In the genomic region with DNA sequence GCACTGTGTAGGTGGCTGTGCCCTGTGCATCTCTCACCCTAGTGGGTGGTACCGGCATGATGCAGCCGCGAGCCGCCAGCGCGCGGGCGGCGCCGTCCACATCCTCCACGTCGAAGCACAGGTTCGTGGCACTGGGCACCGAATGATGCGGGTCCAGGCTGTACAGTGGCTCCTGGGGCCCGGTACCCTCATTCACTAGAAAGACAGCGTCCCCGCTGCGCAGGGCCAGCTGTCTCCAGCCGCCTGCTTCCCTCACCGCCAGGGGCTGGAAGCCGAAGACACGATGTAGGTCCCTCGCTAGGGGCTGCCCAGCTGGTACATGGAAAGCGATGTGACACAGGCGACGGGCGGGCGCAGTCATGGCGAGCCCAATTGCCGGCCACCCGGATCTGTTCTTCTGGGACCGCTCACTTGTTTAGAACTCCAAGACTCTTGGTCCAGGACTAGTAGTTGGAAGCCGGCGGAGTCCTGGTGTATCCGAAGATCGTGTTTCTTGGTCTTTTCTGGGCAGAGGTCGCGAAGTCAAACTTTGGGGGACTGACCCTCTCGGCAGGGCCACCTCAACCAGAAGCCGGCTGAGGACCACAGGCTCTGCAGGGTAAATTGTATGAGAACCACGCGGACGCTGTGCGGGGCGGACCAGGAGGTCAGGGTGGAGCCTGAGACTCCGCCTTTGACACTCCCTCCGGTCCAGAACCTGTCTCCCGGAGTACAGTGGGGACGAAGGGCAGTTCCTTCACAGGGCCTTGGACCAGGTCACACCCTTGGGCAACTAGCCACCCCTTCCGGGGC, we compare ENCODE assay signal across 8 mouse cellular contexts. TPM values are rescaled to one million over a fixed set of nuclear protein-coding genes. Genes with fewer than 3 reads are reported as not detected.
DNase-seq lines count a peak whose midpoint lies in the region; TF ChIP-seq lines count a peak whose summit lies in the region.

No protein-coding gene starts in this region.

- peak; percentile 58 for DNase-seq in brain, embryonic 14.5 days (ENCODE audit: low read depth)
- DNase-seq in fat pad, adult 2 months (ENCODE audit: extremely low read depth, low read depth, low spot score): peak; percentile 68
- peak; percentile 86 to 87 for DNase-seq in heart, postnatal 10 days
- DNase-seq in kidney, postnatal 25 days: peak; percentile 91 to 97
- DNase-seq in lung, postnatal 10 days: peak; percentile 84
- peak; percentile 48 for DNase-seq in thymus, postnatal 14 days

- peaks cover 5% of the 10 kb centered on the region for H3K27me3 ChIP-seq in E14TG2a.4 (ENCODE audit: insufficient read depth, low read length)

- no peak overlapping the region for H3K27ac ChIP-seq in olfactory bulb, adult 2 months (ENCODE audit: insufficient read depth, low read depth, low read length)

- peaks cover 41% of the 10 kb centered on the region for H3K36me3 ChIP-seq in E14TG2a.4 (ENCODE audit: insufficient read depth, low read length)

- no peak for TF ChIP-seq POLR2A in brain, embryonic 14.5 days (IDR thresholded peaks at IDR 0.05; ENCODE audit: borderline replicate concordance, extremely low read depth, insufficient read depth, insufficient read length, poor library complexity, severe bottlenecking)
- TF ChIP-seq POLR2A in olfactory bulb, adult 2 months (IDR thresholded peaks at IDR 0.05; ENCODE audit: insufficient read depth, low read depth, low read length): no peak

- intact Hi-C loops in heart, postnatal 10 days (cut with DNase I): no loop called here

- under 1% methylated on average over 51 of the region's 51 CpGs for WGBS in olfactory bulb, adult 2 months

- TF ChIP-seq CTCF in E14TG2a.4 (conservative IDR thresholded peaks at IDR 0.05; ENCODE audit: low read length): no peak
- TF ChIP-seq CTCF in brain, embryonic 14.5 days (IDR thresholded peaks at IDR 0.05; ENCODE audit: borderline replicate concordance, extremely low read depth, insufficient read depth, insufficient read length): peak; percentile 54
- TF ChIP-seq CTCF in olfactory bulb, adult 2 months (IDR thresholded peaks at IDR 0.05; ENCODE audit: insufficient read depth, low read depth, low read length): no peak

- peak overlapping the region; percentile 85 for H3K4me3 ChIP-seq in E14TG2a.4 (replicated peaks; ENCODE audit: low read length)
- peak overlapping the region; percentile 51 for H3K4me3 ChIP-seq in olfactory bulb, adult 2 months (ENCODE audit: insufficient read depth, low read depth, low read length)

- peaks cover 77% of the 10 kb centered on the region for H3K4me1 ChIP-seq in E14TG2a.4 (replicated peaks; ENCODE audit: low read depth, low read length)
- H3K4me1 ChIP-seq in olfactory bulb, adult 2 months (ENCODE audit: control insufficient read depth, insufficient read depth, low read length): peaks cover 12% of the 10 kb centered on the region

- no peaks in the 10 kb centered on the region for H3K9me3 ChIP-seq in E14TG2a.4 (ENCODE audit: low read length)

RNA-seq across cellular contexts. Expression of a gene that starts 0.4 kb away (rescaled TPM):
- polyA plus RNA-seq in brain, embryonic 14.5 days (2012; rRNA removed): 0.34 and 0.64 TPM in 2 replicates
- total RNA-seq in heart, postnatal 10 days (2021): 1 to 10 TPM; 3.5 to 3.8 TPM
- not detected in 2 replicates for polyA plus RNA-seq in olfactory bulb, adult 2 months (2012; ENCODE audit: insufficient read depth, insufficient read length, low replicate concordance, missing spikeins)

RNA-seq across cellular contexts. Expression of a gene that starts 13.6 kb away (rescaled TPM):
- polyA plus RNA-seq in brain, embryonic 14.5 days (2012; rRNA removed): 10.7 and 21.2 TPM in 2 replicates
- 1 to 10 TPM; 1.7 to 1.9 TPM for total RNA-seq in heart, postnatal 10 days (2021)
- polyA plus RNA-seq in olfactory bulb, adult 2 months (2012; ENCODE audit: insufficient read depth, insufficient read length, low replicate concordance, missing spikeins): not detected in 2 replicates

RNA-seq across cellular contexts. Expression of a gene that starts 13.7 kb away (rescaled TPM):
- 34.3 and 41.7 TPM in 2 replicates for polyA plus RNA-seq in brain, embryonic 14.5 days (2012; rRNA removed)
- total RNA-seq in heart, postnatal 10 days (2021): 10 to 100 TPM; 13.2 to 13.6 TPM
- polyA plus RNA-seq in olfactory bulb, adult 2 months (2012; ENCODE audit: insufficient read depth, insufficient read length, low replicate concordance, missing spikeins): not detected in 2 replicates

RNA-seq across cellular contexts. Expression of a gene that starts 56.1 kb away (rescaled TPM):
- 30.1 and 36.0 TPM in 2 replicates for polyA plus RNA-seq in brain, embryonic 14.5 days (2012; rRNA removed)
- total RNA-seq in heart, postnatal 10 days (2021): 1 to 10 TPM; 1.5 to 1.6 TPM
- polyA plus RNA-seq in olfactory bulb, adult 2 months (2012; ENCODE audit: insufficient read depth, insufficient read length, low replicate concordance, missing spikeins): not detected in 2 replicates

Comparison
In these comparisons a context has a peak if more than half of its experiments do, and no peak if none do; other contexts are left out.
1. RNA of a gene that starts 13.6 kb away (polyA plus RNA-seq): 10.7 to 21.2 TPM in brain, embryonic 14.5 days; not detected in olfactory bulb, adult 2 months; every median in the first group is over 10 times any median in the second.
2. RNA of a gene that starts 13.7 kb away (polyA plus RNA-seq): 34.3 to 41.7 TPM in brain, embryonic 14.5 days; not detected in olfactory bulb, adult 2 months; every median in the first group is over 10 times any median in the second.
3. Peak in every context shown above with its lines, with median percentiles within 50 percentile points of each other: DNase-seq.